Mouse (Mus musculus): ENCODE data around the gene Plppr4. TPM values are rescaled to one million over a fixed set of nuclear protein-coding genes. Genes with fewer than 3 reads are reported as not detected.

The Plppr4 gene
- total and polyA plus RNA-seq, 3 experiments = not detected

DNA sequence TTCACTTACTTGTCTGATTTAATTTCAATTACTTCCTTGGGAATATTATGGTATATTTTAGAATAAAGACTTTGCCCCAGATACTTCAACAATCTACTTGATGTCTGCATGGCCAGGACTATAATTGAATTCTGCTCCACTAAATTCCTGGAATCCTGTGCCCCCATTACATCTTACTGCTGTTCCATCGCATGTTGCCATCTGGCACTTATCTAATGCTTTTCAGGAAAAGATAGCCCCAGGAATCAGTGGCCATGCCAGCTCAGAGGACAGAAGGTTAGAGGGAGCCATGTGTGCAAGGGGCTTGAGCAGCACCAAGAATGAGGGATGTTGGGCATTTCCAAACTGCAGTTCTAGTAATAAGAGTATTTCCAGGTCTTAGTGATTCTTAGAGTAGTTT is 14.3 kb downstream of the Plppr4 start:
- Histone ChIP-seq H3K79me2 (replicated peaks; ENCODE audit: control insufficient read depth, extremely low read depth, insufficient read depth, poor library complexity, severe bottlenecking) (no peaks in the 10 kb centered on the region; the same call in 1 of the 2 replicates), H3K27ac (ENCODE audit: insufficient read depth, low read depth) (no peak overlapping the region), H3K4me2 (ENCODE audit: insufficient read depth, low read depth, poor library complexity, severe bottlenecking) (no peak overlapping the region), H3K27me3 (replicated peaks) (no peaks in the 10 kb centered on the region), H3K9ac (ENCODE audit: insufficient read depth, low read depth) (no peak overlapping the region), H3K36me3 (replicated peaks in 1 of 2; ENCODE audit: control insufficient read depth in 1 of 2, insufficient read depth in 1 of 2, low read length in 1 of 2) (no peaks in the 10 kb centered on the region), H3K9me3 (replicated peaks; ENCODE audit: low read length) (no peaks in the 10 kb centered on the region), H3K4me3 (replicated peaks in 1 of 3; ENCODE audit: low read depth in 2 of 3, low read length in 2 of 3, poor library complexity in 1 of 3) (no peak overlapping the region), H3K4me1 (ENCODE audit: control insufficient read depth in 1 of 2, insufficient read depth in 2 of 2) (peaks cover 0 to 2% of the 10 kb centered on the region in 2 experiments; a peak in 1 of 4 replicates)
- no peak for TF ChIP-seq MAFK (IDR thresholded peaks at IDR 0.05; ENCODE audit: insufficient replicate concordance, low read length)
- no peak for DNase-seq (ENCODE audit: extremely low read depth)
- dilution Hi-C loops (cut with MboI; ENCODE audit: extremely low pct_ligation_motif_present, extremely low pct_unique_long_range_greater_than_20kb, low sequenced_read_pairs) (no loop called here), in situ Hi-C loops (cut with MboI; ENCODE audit: low pct_ligation_motif_present, low pct_unique_long_range_greater_than_20kb, low sequenced_read_pairs) (no loop called here)

DNA sequence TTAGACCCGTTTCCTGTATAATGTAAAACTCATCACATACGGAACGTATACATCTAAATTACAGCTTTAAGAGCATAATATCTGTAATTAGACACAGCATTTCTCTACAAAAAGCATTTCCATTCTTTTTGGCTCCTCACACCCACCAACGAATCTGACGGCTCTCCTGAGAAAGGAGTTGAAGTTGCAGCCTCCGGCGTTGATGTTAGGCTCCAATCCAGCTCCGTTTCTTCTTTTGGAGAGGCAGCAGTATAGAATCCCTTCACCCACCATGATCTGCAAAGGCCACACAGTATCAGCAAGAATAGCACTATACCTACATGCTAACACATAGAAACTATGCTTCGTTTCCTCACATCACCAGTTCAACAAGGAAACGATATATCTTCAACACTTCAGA is 29.2 kb downstream of the Plppr4 start:
- Histone ChIP-seq H3K9ac (ENCODE audit: insufficient read depth, low read depth) (no peak overlapping the region), H3K4me2 (ENCODE audit: insufficient read depth, low read depth, poor library complexity, severe bottlenecking) (no peak overlapping the region), H3K36me3 (replicated peaks in 1 of 2; ENCODE audit: control insufficient read depth in 1 of 2, insufficient read depth in 1 of 2, low read length in 1 of 2) (no peaks in the 10 kb centered on the region), H3K27me3 (replicated peaks) (no peaks in the 10 kb centered on the region), H3K27ac (ENCODE audit: insufficient read depth, low read depth) (no peak overlapping the region), H3K4me1 (ENCODE audit: control insufficient read depth in 1 of 2, insufficient read depth in 2 of 2) (peaks cover 3 to 6% of the 10 kb centered on the region in 2 experiments; a peak in 3 of 4 replicates), H3K79me2 (replicated peaks; ENCODE audit: control insufficient read depth, extremely low read depth, insufficient read depth, poor library complexity, severe bottlenecking) (no peaks in the 10 kb centered on the region), H3K9me3 (replicated peaks; ENCODE audit: low read length) (no peaks in the 10 kb centered on the region), H3K4me3 (replicated peaks in 1 of 3; ENCODE audit: low read depth in 2 of 3, low read length in 2 of 3, poor library complexity in 1 of 3) (no peak overlapping the region)
- DNase-seq (ENCODE audit: extremely low read depth) = no peak
- in situ Hi-C loops (cut with MboI; ENCODE audit: low pct_ligation_motif_present, low pct_unique_long_range_greater_than_20kb, low sequenced_read_pairs) = no loop called here
- dilution Hi-C loops (cut with MboI; ENCODE audit: extremely low pct_ligation_motif_present, extremely low pct_unique_long_range_greater_than_20kb, low sequenced_read_pairs) = no loop called here
- TF ChIP-seq ZMIZ1 (IDR thresholded peaks at IDR 0.05; ENCODE audit: low read depth, low read length) (no peak), CTCF (conservative IDR thresholded peaks at IDR 0.05 in 1 of 2, IDR thresholded peaks at IDR 0.05 in 1 of 2; ENCODE audit: low read depth in 2 of 2, low read length in 2 of 2) (no peak), USF1 (IDR thresholded peaks at IDR 0.05; ENCODE audit: low read depth, low read length) (no peak), CHD1 (IDR thresholded peaks at IDR 0.05; ENCODE audit: low read depth, low read length) (no peak), POLR2A (IDR thresholded peaks at IDR 0.05; ENCODE audit: low read depth, low read length) (no peak), ZNF384 (IDR thresholded peaks at IDR 0.05; ENCODE audit: low read depth, low read length) (no peak), KAT2A (IDR thresholded peaks at IDR 0.05; ENCODE audit: insufficient replicate concordance, low read length) (no peak)

DNA sequence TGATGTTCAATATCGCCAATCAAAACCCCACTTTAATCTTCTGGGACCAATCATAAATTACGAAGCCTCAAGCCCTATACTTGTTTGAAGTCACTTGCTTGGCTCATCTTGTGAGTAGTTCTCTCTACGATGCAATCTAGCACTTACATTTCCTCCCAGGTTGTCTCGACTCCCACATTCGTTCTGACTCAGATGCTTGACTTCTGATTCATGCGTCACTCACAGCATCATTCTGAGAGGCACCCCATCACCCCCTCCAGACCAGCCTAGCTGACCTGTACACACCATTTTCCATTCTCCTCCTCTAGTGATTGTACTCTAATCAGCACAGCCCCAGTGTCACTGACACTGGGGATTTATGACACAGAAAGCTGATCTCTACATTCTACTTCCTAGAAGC is 31.2 kb downstream of the Plppr4 start:
- H3K4me2 ChIP-seq (ENCODE audit: insufficient read depth, low read depth, poor library complexity, severe bottlenecking) = no peak overlapping the region
- dilution Hi-C loops (cut with MboI; ENCODE audit: extremely low pct_ligation_motif_present, extremely low pct_unique_long_range_greater_than_20kb, low sequenced_read_pairs) (no loop called here), in situ Hi-C loops (cut with MboI; ENCODE audit: low pct_ligation_motif_present, low pct_unique_long_range_greater_than_20kb, low sequenced_read_pairs) (no loop called here)
- peak; percentile 27 for DNase-seq (ENCODE audit: extremely low read depth)
- no peaks in the 10 kb centered on the region for H3K79me2 ChIP-seq (replicated peaks; ENCODE audit: control insufficient read depth, extremely low read depth, insufficient read depth, poor library complexity, severe bottlenecking)
- H3K9me3 ChIP-seq (replicated peaks; ENCODE audit: low read length) = no peaks in the 10 kb centered on the region
- no peaks in the 10 kb centered on the region for H3K27me3 ChIP-seq (replicated peaks)
- H3K9ac ChIP-seq (ENCODE audit: insufficient read depth, low read depth) = no peak overlapping the region
- peaks cover 3 to 6% of the 10 kb centered on the region in 2 experiments; a peak in 3 of 4 replicates for H3K4me1 ChIP-seq (ENCODE audit: control insufficient read depth in 1 of 2, insufficient read depth in 2 of 2)
- H3K4me3 ChIP-seq (replicated peaks in 1 of 3; ENCODE audit: low read depth in 2 of 3, low read length in 2 of 3, poor library complexity in 1 of 3) = no peak overlapping the region
- H3K36me3 ChIP-seq (replicated peaks in 1 of 2; ENCODE audit: control insufficient read depth in 1 of 2, insufficient read depth in 1 of 2, low read length in 1 of 2) = no peaks in the 10 kb centered on the region
- H3K27ac ChIP-seq (ENCODE audit: insufficient read depth, low read depth) = no peak overlapping the region
- TF ChIP-seq IRF4 (IDR thresholded peaks at IDR 0.05; ENCODE audit: low read depth, low read length) (peak; percentile 95), USF2 (conservative IDR thresholded peaks at IDR 0.05; ENCODE audit: low read depth, low read length) (no peak), TBP (conservative IDR thresholded peaks at IDR 0.05; ENCODE audit: low read depth, low read length) (no peak), MYC (IDR thresholded peaks at IDR 0.05; ENCODE audit: low read depth, low read length) (no peak), MAZ (IDR thresholded peaks at IDR 0.05; ENCODE audit: low read depth, low read length) (no peak), CHD2 (IDR thresholded peaks at IDR 0.05; ENCODE audit: low read length) (no peak), CTCF (conservative IDR thresholded peaks at IDR 0.05 in 1 of 2, IDR thresholded peaks at IDR 0.05 in 1 of 2; ENCODE audit: low read depth in 2 of 2, low read length in 2 of 2) (no peak), JUN (IDR thresholded peaks at IDR 0.05; ENCODE audit: insufficient read depth, low read depth, low read length) (peak; percentile 77), JUND (conservative IDR thresholded peaks at IDR 0.05; ENCODE audit: low read depth, low read length) (peak; percentile 86), SIN3A (IDR thresholded peaks at IDR 0.05; ENCODE audit: low read length) (no peak), BHLHE40 (IDR thresholded peaks at IDR 0.05; ENCODE audit: low read depth, low read length) (no peak), ZKSCAN1 (IDR thresholded peaks at IDR 0.05; ENCODE audit: borderline replicate concordance, low read depth, low read length) (no peak), EP300 (IDR thresholded peaks at IDR 0.05; ENCODE audit: low read length) (peak; percentile 82), KAT2A (IDR thresholded peaks at IDR 0.05; ENCODE audit: insufficient replicate concordance, low read length) (no peak), ZMIZ1 (IDR thresholded peaks at IDR 0.05; ENCODE audit: low read depth, low read length) (no peak), MEF2A (IDR thresholded peaks at IDR 0.05; ENCODE audit: borderline replicate concordance, low read depth, low read length) (peak; percentile 33; the same call in 1 of the 2 replicates), SMC3 (IDR thresholded peaks at IDR 0.05; ENCODE audit: low read depth, low read length) (no peak), ETS1 (conservative IDR thresholded peaks at IDR 0.05; ENCODE audit: low read depth, low read length) (0 out of 2 replicates have a peak, but pooled peaks have one; percentile 20), E2F4 (IDR thresholded peaks at IDR 0.05; ENCODE audit: insufficient replicate concordance, low read depth, low read length) (no peak)
